Mouse (Mus musculus): ENCODE results near the gene Mrpl46. TPM values are rescaled to one million over a fixed set of nuclear protein-coding genes. Genes with fewer than 3 reads are reported as not detected.

Mrpl46 gene
- 7.9 TPM for polyA plus RNA-seq (2014; fragmentation: Illumina TruSeq; extraction: RNeasy Lipid Tissue Mini Kit (QIAGEN cat#74804); ENCODE audit: low read depth, low replicate concordance)

GRCm38 (mm10) chr7:78782639-78783581, at the start of gene Mrpl46, which contains the start of gene Mrps11:
Gene Mrpl46, minus strand, starts transcription at chr7:78783531.
Gene Mrps11, plus strand, starts transcription at chr7:78783119.

GRCm38 (mm10) chr7:78737614-78738210, 45.6 kb downstream of the Mrpl46 start, which contains the start of gene Ntrk3:
Gene Ntrk3, minus strand, starts transcription at chr7:78738012.

Other genes starting within 250 kb of the Mrpl46 start
- gene Ntrk3, start 45.5 kb downstream of the Mrpl46 start, polyA plus RNA-seq (2014; fragmentation: Illumina TruSeq; extraction: RNeasy Lipid Tissue Mini Kit (QIAGEN cat#74804); ENCODE audit: low read depth, low replicate concordance) = not detected
- 1.6 TPM for gene Mrps11, start 412 bp downstream of the Mrpl46 start, polyA plus RNA-seq (2014; fragmentation: Illumina TruSeq; extraction: RNeasy Lipid Tissue Mini Kit (QIAGEN cat#74804); ENCODE audit: low read depth, low replicate concordance)
- gene Det1, start 63.7 kb upstream of the Mrpl46 start, polyA plus RNA-seq (2014; fragmentation: Illumina TruSeq; extraction: RNeasy Lipid Tissue Mini Kit (QIAGEN cat#74804); ENCODE audit: low read depth, low replicate concordance) = 3.5 TPM
- gene Aen, start 112.3 kb upstream of the Mrpl46 start, polyA plus RNA-seq (2014; fragmentation: Illumina TruSeq; extraction: RNeasy Lipid Tissue Mini Kit (QIAGEN cat#74804); ENCODE audit: low read depth, low replicate concordance) = 5.1 TPM
- gene Isg20, start 129.9 kb upstream of the Mrpl46 start, polyA plus RNA-seq (2014; fragmentation: Illumina TruSeq; extraction: RNeasy Lipid Tissue Mini Kit (QIAGEN cat#74804); ENCODE audit: low read depth, low replicate concordance) = 1.2 TPM